Comparison of ENCODE assay signal across 8 mouse cellular contexts in genomic region chr10:86339649-86340379, GRCm38 (mm10). TPM values are rescaled to one million over a fixed set of nuclear protein-coding genes. Genes with fewer than 3 reads are reported as not detected.
DNase-seq lines count a peak whose midpoint lies in the region; ATAC-seq lines count a peak whose summit lies in the region.

No protein-coding gene starts in this region.

- peak overlapping the region; percentile 49; the same call in 1 of the 2 replicates for H3K9ac ChIP-seq in lung, embryonic 16.5 days (ENCODE audit: low read length)

- H3K4me3 ChIP-seq in lung, embryonic 16.5 days (ENCODE audit: low read length), result no peak overlapping the region

- H3K36me3 ChIP-seq in lung, embryonic 16.5 days (ENCODE audit: control insufficient read depth, insufficient read depth, low read length), result 0 out of 2 replicates have a peak, but pooled peaks cover 4% of the 10 kb centered on the region

- DNase-seq in 3134 (ENCODE audit: extremely low read depth, insufficient read length, low spot score), result peak; percentile 85
- DNase-seq in adrenal gland, adult 2 months, result peak; percentile 96
- DNase-seq in fibroblast of lung, adult 2 months (ENCODE audit: low read depth), result peak; percentile 99
- peak; percentile 96 to 97 for DNase-seq in heart, postnatal 10 days
- peak; percentile 88 for DNase-seq in layer of hippocampus, adult 9-11 months
- DNase-seq in testis, postnatal 14 days (ENCODE audit: low spot score), result peak; percentile 80

- peaks cover 66% of the 10 kb centered on the region for H3K4me1 ChIP-seq in lung, embryonic 16.5 days (replicated peaks; ENCODE audit: control insufficient read depth, insufficient read depth, low read length)

- no peak overlapping the region for H3K4me2 ChIP-seq in lung, embryonic 16.5 days (ENCODE audit: low read depth, low read length)

- peak; percentile 79 for ATAC-seq in lung, embryonic 16.5 days (ENCODE audit: low read depth)
- no peak for ATAC-seq in megakaryocyte progenitor cell, adult 5-6 weeks (replicated peaks; ENCODE audit: poor library complexity)

- peak overlapping the region; percentile 82 for H3K27ac ChIP-seq in lung, embryonic 16.5 days (ENCODE audit: low read length)

- no peaks in the 10 kb centered on the region for H3K9me3 ChIP-seq in lung, embryonic 16.5 days (ENCODE audit: control insufficient read depth, low read length)

- intact Hi-C loops in heart, postnatal 10 days (cut with DNase I), result no loop called here

- H3K27me3 ChIP-seq in lung, embryonic 16.5 days (ENCODE audit: control insufficient read depth, insufficient read depth, low read depth, low read length), result no peaks in the 10 kb centered on the region

- WGBS in lung, embryonic 16.5 days, result 22% methylated on average over 2 of the region's 2 CpGs

RNA-seq across cellular contexts. Expression of gene Timp3, which starts 39.6 kb away (rescaled TPM):
- 100 to 1,000 TPM; 424 to 599 TPM for total RNA-seq in adrenal gland, adult 2 months (2021)
- polyA plus RNA-seq in adrenal gland, adult 2 months (2012; rRNA removed), result 590 and 604 TPM in 2 replicates
- total RNA-seq in heart, postnatal 10 days (2021), result 100 to 1,000 TPM; 112 to 223 TPM
- polyA plus RNA-seq in lung, embryonic 16.5 days (2015; fragmentation: Nextera tagmentation; extraction: Ambion mirVana), result 90.5 and 107 TPM in 2 replicates
- total RNA-seq in megakaryocyte progenitor cell, adult 5-6 weeks (2015), result 0.27 and 0.64 TPM in 2 replicates
- 0.04 and 0.27 TPM in 2 replicates for total RNA-seq in megakaryocyte progenitor cell, adult 5-6 weeks (2017)

Comparison
In these comparisons a context has a peak if more than half of its experiments do, and no peak if none do; other contexts are left out.
1. RNA of gene Timp3, which starts 39.6 kb away (total RNA-seq): 424 to 599 TPM in adrenal gland, adult 2 months and 112 to 223 TPM in heart, postnatal 10 days; 0.04 to 0.64 TPM in megakaryocyte progenitor cell, adult 5-6 weeks; every median in the first group is over 10 times any median in the second.
2. Peak in every context shown above with its lines, with median percentiles within 50 percentile points of each other: DNase-seq.